20 mouse cellular contexts compared by ENCODE assay signal in genomic region chr8:108984904-108985303, GRCm38 (mm10).
DNase-seq lines count a peak whose midpoint lies in the region; ATAC-seq lines count a peak whose summit lies in the region.
"Had no signal": no experiment of that assay in that cellular context is flagged by ENCODE, and none has a peak within 500 bp of the region (broad histone marks: within the 10 kb centered on the region; RNA-seq: fewer than 3 reads in every experiment).

No protein-coding gene starts in this region.

- H3K4me3 ChIP-seq in midbrain, embryonic 11.5 days (ENCODE audit: low read depth, low read length): no peak overlapping the region
- no peak overlapping the region for H3K4me3 ChIP-seq in midbrain, embryonic 13.5 days (replicated peaks)
- H3K4me3 ChIP-seq in heart, embryonic 10.5 days: no peak overlapping the region
- H3K4me3 ChIP-seq: embryonic facial prominence, embryonic 10.5 days; embryonic facial prominence, embryonic 12.5 days; forebrain, embryonic 13.5 days; forebrain, embryonic 15.5 days had no signal

- H3K4me2 ChIP-seq in midbrain, embryonic 11.5 days: no peak overlapping the region
- H3K4me2 ChIP-seq in midbrain, embryonic 13.5 days (replicated peaks): no peak overlapping the region
- H3K4me2 ChIP-seq: embryonic facial prominence, embryonic 12.5 days; forebrain, embryonic 13.5 days; forebrain, embryonic 15.5 days had no signal

- H3K27me3 ChIP-seq in midbrain, embryonic 11.5 days (ENCODE audit: control insufficient read depth, insufficient read depth, low read length): no peaks in the 10 kb centered on the region
- H3K27me3 ChIP-seq in midbrain, embryonic 13.5 days: no peaks in the 10 kb centered on the region
- H3K27me3 ChIP-seq in heart, embryonic 10.5 days (ENCODE audit: insufficient read depth, poor library complexity, severe bottlenecking): no peaks in the 10 kb centered on the region
- H3K27me3 ChIP-seq: embryonic facial prominence, embryonic 12.5 days; forebrain, embryonic 13.5 days; forebrain, embryonic 15.5 days had no signal

- no peak overlapping the region for H3K9ac ChIP-seq in midbrain, embryonic 11.5 days (ENCODE audit: low read length)
- no peak overlapping the region for H3K9ac ChIP-seq in midbrain, embryonic 13.5 days (replicated peaks)
- H3K9ac ChIP-seq: embryonic facial prominence, embryonic 12.5 days; forebrain, embryonic 13.5 days; forebrain, embryonic 15.5 days; forebrain, postnatal 0 days had no signal

- WGBS in midbrain, embryonic 11.5 days: 69% methylated on average over 2 of the region's 2 CpGs
- WGBS in midbrain, embryonic 13.5 days: 70% methylated on average over 2 of the region's 2 CpGs
- 64% methylated on average over 2 of the region's 2 CpGs for WGBS in heart, embryonic 10.5 days

- H3K27ac ChIP-seq in midbrain, embryonic 11.5 days (ENCODE audit: low read depth, low read length): no peak overlapping the region
- H3K27ac ChIP-seq in midbrain, embryonic 13.5 days: no peak overlapping the region
- no peak overlapping the region for H3K27ac ChIP-seq in heart, embryonic 10.5 days
- H3K27ac ChIP-seq: embryonic facial prominence, embryonic 10.5 days; embryonic facial prominence, embryonic 12.5 days; forebrain, embryonic 13.5 days; forebrain, embryonic 15.5 days had no signal

- no peaks in the 10 kb centered on the region for H3K36me3 ChIP-seq in midbrain, embryonic 11.5 days (ENCODE audit: control insufficient read depth, insufficient read depth, low read length)
- no peaks in the 10 kb centered on the region for H3K36me3 ChIP-seq in midbrain, embryonic 13.5 days
- H3K36me3 ChIP-seq in heart, embryonic 10.5 days: no peaks in the 10 kb centered on the region
- H3K36me3 ChIP-seq: embryonic facial prominence, embryonic 12.5 days; forebrain, embryonic 15.5 days had no signal

- H3K4me1 ChIP-seq in midbrain, embryonic 11.5 days (ENCODE audit: control insufficient read depth, insufficient read depth, low read length): no peaks in the 10 kb centered on the region
- H3K4me1 ChIP-seq in midbrain, embryonic 13.5 days (replicated peaks): no peaks in the 10 kb centered on the region
- 0 out of 2 replicates have a peak, but pooled peaks cover 3% of the 10 kb centered on the region for H3K4me1 ChIP-seq in heart, embryonic 10.5 days
- H3K4me1 ChIP-seq: embryonic facial prominence, embryonic 12.5 days; forebrain, embryonic 13.5 days; forebrain, embryonic 15.5 days had no signal

- no peaks in the 10 kb centered on the region for H3K9me3 ChIP-seq in midbrain, embryonic 11.5 days (ENCODE audit: control insufficient read depth, low read length)
- 0 out of 2 replicates have a peak, but pooled peaks cover 5% of the 10 kb centered on the region for H3K9me3 ChIP-seq in midbrain, embryonic 13.5 days
- H3K9me3 ChIP-seq in heart, embryonic 10.5 days: no peaks in the 10 kb centered on the region
- H3K9me3 ChIP-seq: forebrain, embryonic 15.5 days had no signal

- ATAC-seq in midbrain, embryonic 11.5 days (ENCODE audit: low FRiP score): no peak
- ATAC-seq in midbrain, embryonic 13.5 days: no peak
- ATAC-seq in megakaryocyte progenitor cell, adult 5-6 weeks (replicated peaks; ENCODE audit: poor library complexity): peak; percentile 74
- ATAC-seq: activated CD4-positive, CD25-positive, alpha-beta regulatory T cell, adult 4 months; forebrain, embryonic 13.5 days; forebrain, embryonic 15.5 days; forebrain, postnatal 0 days; Patski had no signal

- DNase-seq in midbrain, embryonic 11.5 days (ENCODE audit: low spot score, missing footprints): peak; percentile 59
- DNase-seq in kidney, adult 11 months: no peak
- no peak for DNase-seq in heart, embryonic 10.5 days (ENCODE audit: low spot score)
- DNase-seq: adrenal gland, adult 8-10 months; adrenal gland, postnatal 14 days; adrenal gland, postnatal 36 days; cerebellum, adult 11-12 months; cerebellum, adult 2 months; cerebellum, adult 9-10 months; cerebellum, postnatal 10 days; cerebellum, postnatal 25 days; forebrain, postnatal 0 days had no signal
